Mouse (Mus musculus) C2C12 (cell line): ENCODE data around the gene Immp2l.

ENCODE experiments used
- CEBPB ChIP-seq: IDR thresholded peaks from one replicate; pipeline ENCODE4 v1.6.1; 2011; ENCODE audit warnings: low read depth, mild to moderate bottlenecking, control low read depth, moderate library complexity
- CTCF ChIP-seq: IDR thresholded peaks from one replicate; pipeline ENCODE4 v1.5.1; 2011; ENCODE audit not compliant: control insufficient read depth, insufficient read depth, insufficient read length
- FOSL1 ChIP-seq: IDR thresholded peaks from one replicate; pipeline ENCODE4 v1.8.0; 2011; ENCODE audit warnings: mild to moderate bottlenecking, low read length; ENCODE audit not compliant: poor library complexity, insufficient read depth, severe bottlenecking
- MAX ChIP-seq: IDR thresholded peaks from one replicate; pipeline ENCODE4 v1.6.1; 2011; ENCODE audit warnings: mild to moderate bottlenecking, control low read depth
- MYOD1 ChIP-seq: IDR thresholded peaks from one replicate; pipeline ENCODE4 v1.6.1; 2011; ENCODE audit warnings: low read depth; ENCODE audit not compliant: control insufficient read depth, insufficient read length
- MYOG ChIP-seq: IDR thresholded peaks from one replicate; pipeline ENCODE4 v1.6.1; 2011; ENCODE audit not compliant: control insufficient read depth, insufficient read length; ENCODE audit errors: extremely low read depth
- USF1 ChIP-seq: IDR thresholded peaks from one replicate; pipeline ENCODE4 v1.6.1; 2011; ENCODE audit warnings: low read depth, mild to moderate bottlenecking, control low read depth, moderate library complexity

DNA sequence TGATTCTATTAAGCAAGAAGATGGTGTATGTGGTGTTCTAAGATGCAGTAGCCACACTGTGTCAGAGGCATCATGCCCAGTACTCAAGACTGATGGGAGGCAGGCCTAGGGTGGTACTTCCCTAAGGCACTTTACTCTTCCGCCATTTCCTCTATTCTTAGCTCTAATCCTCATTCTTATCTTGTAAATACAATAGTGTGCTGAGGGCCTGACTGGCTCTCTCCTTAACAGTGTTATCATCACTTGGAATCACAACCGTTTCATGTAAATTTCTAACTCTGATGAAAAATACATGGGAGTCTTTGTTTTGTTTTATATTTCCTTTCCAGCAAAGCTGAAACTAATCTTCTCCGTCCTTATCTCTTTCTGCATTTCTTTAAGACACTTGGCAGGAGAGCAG, 750.1 kb downstream of the Immp2l start:
- no peak for TF ChIP-seq CTCF
- TF ChIP-seq USF1, result no peak
- no peak for TF ChIP-seq MAX
- TF ChIP-seq MYOG, result no peak
- no peak for TF ChIP-seq MYOD1
- no peak for TF ChIP-seq FOSL1
- TF ChIP-seq CEBPB, result no peak
